Mouse (Mus musculus): Measurements from ENCODE around the gene E130218I03Rik. TPM values are rescaled to one million over a fixed set of nuclear protein-coding genes. Genes with fewer than 3 reads are reported as not detected.

The E130218I03Rik gene
- polyA plus RNA-seq, 1 experiment: not detected

DNA sequence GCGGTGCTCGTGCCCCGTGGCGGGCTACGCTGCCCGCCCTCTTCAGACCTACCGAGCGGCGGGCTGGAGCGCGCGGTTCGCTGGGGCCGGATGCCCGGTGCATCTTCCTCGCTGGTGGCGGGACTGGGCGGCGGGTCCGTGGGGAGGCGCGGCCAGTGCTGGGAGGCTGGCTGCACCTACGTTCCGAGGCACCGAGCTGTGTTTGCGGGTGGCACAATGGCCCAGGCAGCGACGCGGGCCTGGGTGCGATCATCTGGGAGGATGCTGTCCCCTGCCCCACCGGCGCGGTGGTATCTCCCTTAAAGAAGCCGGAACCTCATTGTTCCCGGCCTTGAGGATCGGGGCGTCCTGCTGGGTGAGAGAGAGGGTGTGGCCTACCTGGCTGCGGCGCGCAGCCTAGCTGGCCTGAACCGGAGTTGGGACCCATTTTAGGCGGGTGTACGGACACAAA, 44.1 kb downstream of the E130218I03Rik start, which contains the start of gene Pdik1l:
Gene Pdik1l, minus strand, starts transcription at position 321 of the 451 bp plus-strand sequence.
- TF ChIP-seq CTCF (IDR thresholded peaks at IDR 0.05; ENCODE audit: extremely low read depth, insufficient read depth, insufficient read length, insufficient replicate concordance): no peak
- TF ChIP-seq POLR2A (IDR thresholded peaks at IDR 0.05; ENCODE audit: low read depth, low read length): no peak
- peak within 1 kb of the TSS; percentile 99 for H3K4me3 ChIP-seq (ENCODE audit: extremely low read depth, insufficient read depth, insufficient read length)
- H3K36me3 ChIP-seq (ENCODE audit: control insufficient read depth, insufficient read depth, low read length): 0 out of 2 replicates have a peak, but pooled peaks cover 5% of the 10 kb centered on the region
- H3K27ac ChIP-seq (ENCODE audit: insufficient read depth, low read length): peak within 1 kb of the TSS; percentile 97
- no peaks in the 10 kb centered on the region for H3K27me3 ChIP-seq (ENCODE audit: control insufficient read depth, insufficient read depth, low read length)
- under 1% methylated on average over 41 of the region's 43 CpGs for WGBS
- DNase-seq (ENCODE audit: low read depth in 1 of 2, low spot score in 2 of 2): peak; percentile 65 to 70
- peaks cover 11% of the 10 kb centered on the region; the same call in 1 of the 2 replicates for H3K4me1 ChIP-seq (ENCODE audit: control insufficient read depth, insufficient read depth, insufficient read length)

DNA sequence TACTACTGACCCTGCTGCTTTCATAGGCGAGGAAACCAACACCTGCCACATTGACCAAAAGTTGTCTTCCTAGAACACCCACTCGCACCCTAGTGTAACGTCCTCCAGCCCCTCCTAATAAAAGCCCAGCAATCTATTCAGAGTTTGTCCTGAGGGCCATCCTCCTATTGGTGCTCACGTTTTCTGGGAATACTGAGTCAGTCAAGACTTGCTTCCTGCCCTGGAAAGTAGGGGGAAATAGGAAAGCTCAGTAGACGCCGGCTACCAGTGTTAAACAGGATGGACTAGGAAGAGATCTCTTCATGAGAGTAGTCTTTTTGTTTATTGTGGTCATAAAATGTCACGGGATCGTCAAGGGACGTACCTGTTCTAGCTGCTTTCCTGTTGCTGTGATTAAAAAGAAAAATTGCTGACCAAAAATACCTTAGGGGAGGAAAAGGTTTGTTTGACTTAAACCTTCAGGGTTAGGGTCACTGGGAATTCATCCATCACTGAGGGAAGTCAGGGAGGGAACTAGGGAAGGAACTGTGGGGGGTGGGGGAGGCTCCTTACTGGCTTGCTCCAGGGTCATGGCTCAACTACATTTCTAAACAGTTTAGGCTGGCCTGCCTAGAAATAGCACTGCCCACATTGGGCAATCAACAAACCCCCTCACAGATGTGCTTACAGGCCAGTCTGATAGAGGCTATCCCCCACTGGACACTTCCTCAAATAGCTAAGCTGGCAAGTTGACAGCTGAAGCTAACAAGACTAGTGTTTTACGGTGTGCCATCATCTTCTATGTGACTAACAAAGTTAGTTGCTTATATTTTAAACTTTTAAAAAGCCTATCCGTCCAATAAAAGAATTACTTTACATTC, 45.2 kb downstream of the E130218I03Rik start:
- Histone ChIP-seq H3K36me3 (ENCODE audit: control insufficient read depth, insufficient read depth, low read length) (0 out of 2 replicates have a peak, but pooled peaks cover 4% of the 10 kb centered on the region), H3K27me3 (ENCODE audit: control insufficient read depth, insufficient read depth, low read length) (no peaks in the 10 kb centered on the region), H3K4me1 (ENCODE audit: control insufficient read depth, insufficient read depth, insufficient read length) (peaks cover 11% of the 10 kb centered on the region; the same call in 1 of the 2 replicates), H3K27ac (ENCODE audit: insufficient read depth, low read length) (peak overlapping the region; percentile 28; the same call in 1 of the 2 replicates), H3K4me3 (ENCODE audit: extremely low read depth, insufficient read depth, insufficient read length) (no peak overlapping the region)
- no peak for TF ChIP-seq POLR2A (IDR thresholded peaks at IDR 0.05; ENCODE audit: low read depth, low read length)
- no peak for TF ChIP-seq CTCF (IDR thresholded peaks at IDR 0.05; ENCODE audit: extremely low read depth, insufficient read depth, insufficient read length, insufficient replicate concordance)
- WGBS: 49% methylated on average over 11 of the region's 11 CpGs
- DNase-seq (ENCODE audit: low read depth in 1 of 2, low spot score in 2 of 2): no peak

DNA sequence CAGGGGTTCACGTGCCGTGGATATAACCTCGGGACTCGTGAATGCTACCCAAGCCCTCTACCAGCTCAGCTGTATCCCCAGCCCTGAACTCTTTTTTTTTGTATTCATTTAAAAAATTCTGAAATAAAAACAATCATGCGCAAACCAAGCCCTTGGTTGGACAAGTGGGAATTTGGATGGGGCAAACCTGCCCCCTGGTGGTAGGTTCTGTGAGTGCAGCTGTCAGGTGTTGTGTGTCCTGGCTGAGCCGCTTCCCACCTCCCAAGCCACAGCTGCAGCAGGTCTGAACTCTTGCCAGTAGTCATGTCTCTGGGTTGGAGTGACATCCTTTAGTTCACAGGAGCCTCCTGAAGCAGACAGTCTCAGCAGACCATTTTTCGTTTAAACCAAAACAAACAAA, 48.6 kb downstream of the E130218I03Rik start:
- TF ChIP-seq POLR2A (IDR thresholded peaks at IDR 0.05; ENCODE audit: low read depth, low read length) (no peak), CTCF (IDR thresholded peaks at IDR 0.05; ENCODE audit: extremely low read depth, insufficient read depth, insufficient read length, insufficient replicate concordance) (peak; percentile 89; the same call in 1 of the 2 replicates)
- no peak overlapping the region for H3K27ac ChIP-seq (ENCODE audit: insufficient read depth, low read length)
- peaks cover 4% of the 10 kb centered on the region; the same call in 1 of the 2 replicates for H3K4me1 ChIP-seq (ENCODE audit: control insufficient read depth, insufficient read depth, insufficient read length)
- H3K27me3 ChIP-seq (ENCODE audit: control insufficient read depth, insufficient read depth, low read length): no peaks in the 10 kb centered on the region
- WGBS: 16% methylated on average over 7 of the region's 7 CpGs
- no peak overlapping the region for H3K4me3 ChIP-seq (ENCODE audit: extremely low read depth, insufficient read depth, insufficient read length)
- no peaks in the 10 kb centered on the region for H3K36me3 ChIP-seq (ENCODE audit: control insufficient read depth, insufficient read depth, low read length)
- peak; percentile 54 to 69 for DNase-seq (ENCODE audit: low read depth in 1 of 2, low spot score in 2 of 2)

DNA sequence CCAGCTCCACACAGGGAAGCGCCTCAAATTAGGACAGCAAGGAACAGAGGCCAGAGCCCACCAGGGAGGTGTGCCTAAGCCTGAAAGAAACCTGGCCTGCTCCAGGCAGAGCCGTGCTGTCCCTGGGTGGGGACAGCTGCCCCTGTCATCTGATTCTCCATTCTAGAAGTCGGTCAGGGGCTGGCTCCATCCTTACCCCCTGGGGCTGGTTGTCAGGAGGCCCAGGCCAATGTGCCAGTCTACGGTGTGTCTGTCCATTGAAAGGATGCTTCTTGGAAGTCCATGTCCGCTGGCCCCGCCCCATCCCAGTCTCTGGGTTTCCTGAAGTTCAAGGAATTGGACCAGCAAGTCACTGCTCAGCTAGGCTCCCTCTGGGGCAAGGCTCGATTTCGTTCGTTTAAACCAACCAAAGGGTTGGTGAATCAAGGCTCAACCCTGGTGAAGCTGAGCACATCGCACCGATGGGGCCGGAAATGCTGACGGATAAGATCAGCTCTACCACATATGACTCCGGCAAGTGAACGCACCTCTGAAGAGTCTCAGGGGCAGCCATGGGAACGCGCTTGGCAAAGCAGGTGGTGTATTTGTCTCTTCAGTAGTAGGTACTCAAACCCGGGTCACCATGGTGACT, 49.7 kb downstream of the E130218I03Rik start:
- H3K4me3 ChIP-seq (ENCODE audit: extremely low read depth, insufficient read depth, insufficient read length): no peak overlapping the region
- DNase-seq (ENCODE audit: low read depth in 1 of 2, low spot score in 2 of 2): no peak
- H3K36me3 ChIP-seq (ENCODE audit: control insufficient read depth, insufficient read depth, low read length): no peaks in the 10 kb centered on the region
- peaks cover 4% of the 10 kb centered on the region; the same call in 1 of the 2 replicates for H3K4me1 ChIP-seq (ENCODE audit: control insufficient read depth, insufficient read depth, insufficient read length)
- H3K27me3 ChIP-seq (ENCODE audit: control insufficient read depth, insufficient read depth, low read length): no peaks in the 10 kb centered on the region
- 73% methylated on average over 18 of the region's 18 CpGs for WGBS
- no peak for TF ChIP-seq CTCF (IDR thresholded peaks at IDR 0.05; ENCODE audit: extremely low read depth, insufficient read depth, insufficient read length, insufficient replicate concordance)
- no peak for TF ChIP-seq POLR2A (IDR thresholded peaks at IDR 0.05; ENCODE audit: low read depth, low read length)
- no peak overlapping the region for H3K27ac ChIP-seq (ENCODE audit: insufficient read depth, low read length)

DNA sequence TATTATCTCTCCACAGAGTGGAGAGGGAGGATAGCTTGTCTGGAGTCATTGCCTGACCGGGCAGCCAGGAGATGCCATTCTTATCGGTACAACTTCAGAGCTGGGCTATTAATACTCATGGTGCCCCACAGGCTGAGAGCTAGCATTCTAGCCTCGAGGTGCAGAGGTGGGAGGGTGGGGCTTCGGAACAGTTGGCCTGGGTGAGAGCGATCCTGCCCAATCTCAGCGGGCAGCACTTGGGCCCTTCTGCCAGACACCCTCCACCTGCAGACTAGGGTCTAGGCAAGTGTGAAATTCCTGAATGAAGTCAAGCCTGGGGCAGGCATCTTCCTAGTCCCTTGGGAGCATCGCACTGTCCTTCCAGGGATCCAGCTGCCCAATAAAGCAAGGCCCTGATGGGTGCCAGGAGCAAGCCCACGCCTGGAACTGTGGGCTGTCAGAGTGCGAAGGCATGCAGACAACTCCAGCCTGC, 50.3 kb downstream of the E130218I03Rik start:
- Histone ChIP-seq H3K4me3 (ENCODE audit: extremely low read depth, insufficient read depth, insufficient read length) (no peak overlapping the region), H3K36me3 (ENCODE audit: control insufficient read depth, insufficient read depth, low read length) (no peaks in the 10 kb centered on the region), H3K27ac (ENCODE audit: insufficient read depth, low read length) (no peak overlapping the region), H3K27me3 (ENCODE audit: control insufficient read depth, insufficient read depth, low read length) (no peaks in the 10 kb centered on the region), H3K4me1 (ENCODE audit: control insufficient read depth, insufficient read depth, insufficient read length) (no peaks in the 10 kb centered on the region)
- TF ChIP-seq CTCF (IDR thresholded peaks at IDR 0.05; ENCODE audit: extremely low read depth, insufficient read depth, insufficient read length, insufficient replicate concordance): no peak
- TF ChIP-seq POLR2A (IDR thresholded peaks at IDR 0.05; ENCODE audit: low read depth, low read length): no peak
- DNase-seq (ENCODE audit: low read depth in 1 of 2, low spot score in 2 of 2): no peak
- WGBS: 63% methylated on average over 9 of the region's 9 CpGs

Other genes with a start within 250 kb of the E130218I03Rik start
- gene Dhdds, start 242.7 kb upstream of the E130218I03Rik start, polyA plus RNA-seq (2012; rRNA removed): 13.0 and 14.1 TPM in 2 replicates
- 0.11 and 0.42 TPM in 2 replicates for gene Lin28a, start 224.8 kb upstream of the E130218I03Rik start, polyA plus RNA-seq (2012; rRNA removed)
- gene Zfp683, start 189.8 kb upstream of the E130218I03Rik start, polyA plus RNA-seq (2012; rRNA removed): 3.6 and 3.8 TPM in 2 replicates
- 4.3 and 5.3 TPM in 2 replicates for gene Crybg2, start 182.8 kb upstream of the E130218I03Rik start, polyA plus RNA-seq (2012; rRNA removed)
- 400 and 461 TPM in 2 replicates for gene Cd52, start 148.6 kb upstream of the E130218I03Rik start, polyA plus RNA-seq (2012; rRNA removed)
- 33.7 and 43.0 TPM in 2 replicates for gene Ubxn11, start 141.1 kb upstream of the E130218I03Rik start, polyA plus RNA-seq (2012; rRNA removed)
- 1,465 and 2,211 TPM in 2 replicates for gene Sh3bgrl3, start 114.9 kb upstream of the E130218I03Rik start, polyA plus RNA-seq (2012; rRNA removed)
- gene Cep85, start 56.5 kb upstream of the E130218I03Rik start, polyA plus RNA-seq (2012; rRNA removed): 15.2 and 20.8 TPM in 2 replicates
- gene Gm7534, start 40.7 kb upstream of the E130218I03Rik start, polyA plus RNA-seq (2012; rRNA removed): not detected in 2 replicates
- not detected in 2 replicates for gene Catsper4, start 16.3 kb upstream of the E130218I03Rik start, polyA plus RNA-seq (2012; rRNA removed)
- gene Cnksr1, start 5.3 kb upstream of the E130218I03Rik start, polyA plus RNA-seq (2012; rRNA removed): 0.26 TPM in 2 replicates
- gene Zfp593, start 1.9 kb downstream of the E130218I03Rik start, polyA plus RNA-seq (2012; rRNA removed): 7.4 and 11.5 TPM in 2 replicates
- gene Gm30191, start 3.3 kb downstream of the E130218I03Rik start, polyA plus RNA-seq (2012; rRNA removed): not detected in 2 replicates
- gene Grrp1, start 10.4 kb downstream of the E130218I03Rik start, polyA plus RNA-seq (2012; rRNA removed): 6.9 and 10.2 TPM in 2 replicates
- 3.6 and 3.9 TPM in 2 replicates for gene Pdik1l, start 44.2 kb downstream of the E130218I03Rik start, polyA plus RNA-seq (2012; rRNA removed)
- 0.12 and 0.32 TPM in 2 replicates for gene Trim63, start 71.5 kb downstream of the E130218I03Rik start, polyA plus RNA-seq (2012; rRNA removed)
- 1.5 and 4.0 TPM in 2 replicates for gene Slc30a2, start 99.5 kb downstream of the E130218I03Rik start, polyA plus RNA-seq (2012; rRNA removed)
- 7.2 and 8.5 TPM in 2 replicates for gene Extl1, start 140.2 kb downstream of the E130218I03Rik start, polyA plus RNA-seq (2012; rRNA removed)
- gene Pafah2, start 152.7 kb downstream of the E130218I03Rik start, polyA plus RNA-seq (2012; rRNA removed): 3.8 and 4.9 TPM in 2 replicates
- gene Stmn1, start 224.7 kb downstream of the E130218I03Rik start, polyA plus RNA-seq (2012; rRNA removed): 13.8 and 17.1 TPM in 2 replicates